Mouse (Mus musculus) kidney, postnatal 0 days (tissue): ENCODE data around the gene Cnpy2. TPM values are rescaled to one million over a fixed set of nuclear protein-coding genes. Genes with fewer than 3 reads are reported as not detected.

ENCODE experiments used
- ATAC-seq: fragments of 200-750 bp; cut with Nextera tagmentation; replicated peaks from 2 replicates; pipeline ENCODE4 v1.8.0; 2017; ENCODE audit warnings: low read depth, moderate number of reproducible peaks, moderate TSS enrichment, moderate library complexity; ENCODE audit not compliant: low FRiP score
- DNase-seq: peaks from one replicate; pipeline ENCODE4 v3.0.0-alpha.2; 2016; ENCODE audit warnings: low spot score
- H3K27ac ChIP-seq: fragments of 300-500 bp; sonication (generic); 2 replicates; pipeline ENCODE4 v1.5.1; 2014; ENCODE audit warnings: mild to moderate bottlenecking
- H3K27me3 ChIP-seq: fragments of 300-500 bp; sonication (generic); 2 replicates; pipeline ENCODE4 v1.6.1; 2014; ENCODE audit warnings: low read length, mixed read lengths; ENCODE audit not compliant: insufficient read depth
- H3K36me3 ChIP-seq: fragments of 300-500 bp; sonication (generic); 2 replicates; pipeline ENCODE4 v1.6.1; 2014; ENCODE audit warnings: low read length, mixed read lengths; ENCODE audit not compliant: insufficient read depth
- H3K4me1 ChIP-seq: fragments of 300-500 bp; sonication (generic); replicated peaks from 2 replicates; pipeline ENCODE4 v1.6.1; 2014; ENCODE audit warnings: antibody characterized with exemption, low read length, mixed read lengths; ENCODE audit not compliant: insufficient read depth
- H3K4me2 ChIP-seq: fragments of 300-500 bp; sonication (generic); 2 replicates; pipeline ENCODE4 v1.6.1; 2014; ENCODE audit warnings: mild to moderate bottlenecking, low read length, moderate library complexity, mixed read lengths
- H3K4me3 ChIP-seq: fragments of 300-500 bp; sonication (generic); replicated peaks from 2 replicates; pipeline ENCODE4 v1.5.1; 2014; ENCODE audit warnings: low read depth, low read length
- H3K9ac ChIP-seq: fragments of 300-500 bp; sonication (generic); 2 replicates; pipeline ENCODE4 v1.6.1; 2014; ENCODE audit warnings: low read depth, low read length
- H3K9me3 ChIP-seq: fragments of 300-500 bp; sonication (generic); replicated peaks from 2 replicates; pipeline ENCODE4 v1.6.1; 2016; ENCODE audit warnings: low read length, inconsistent platforms, mixed read lengths
- CTCF ChIP-seq: IDR thresholded peaks from 2 replicates; pipeline ENCODE4 v1.5.1; 2016; ENCODE audit warnings: antibody characterized with exemption, low read depth, mild to moderate bottlenecking, moderate library complexity
- WGBS: fragments of 180-500 bp; shearing (Covaris S2); extraction: QIAGEN DNeasy Blood & Tissue Kit; methylation state at CpG from one replicate; pipeline ENCODE4 v1.1.7; 2014; 5-methylcytosine and 5-hydroxymethylcytosine counted together
- polyA plus RNA-seq: library from polyadenylated mRNA; unstranded; fragments of >200 nt; fragmentation: Nextera tagmentation; extraction: Ambion mirVana; gene quantifications from 2 replicates; pipeline ENCODE4 v1.2.1, GENCODE M21; 2015

Cnpy2 gene
- polyA plus RNA-seq, 1 experiment from 2014 or later = 363 TPM

GRCm38 (mm10) chr10:128370601-128371000 is 48.3 kb downstream of the Cnpy2 start:
- H3K4me3 ChIP-seq = no peak overlapping the region
- peak; percentile 7 for DNase-seq

GRCm38 (mm10) chr10:128372142-128372541 is 49.9 kb downstream of the Cnpy2 start:
- no peak overlapping the region for H3K4me2 ChIP-seq
- no peaks in the 10 kb centered on the region for H3K36me3 ChIP-seq
- WGBS = 82% methylated on average over 5 of the region's 5 CpGs
- H3K4me3 ChIP-seq = no peak overlapping the region
- H3K9me3 ChIP-seq = no peaks in the 10 kb centered on the region
- H3K27ac ChIP-seq = no peak overlapping the region
- no peaks in the 10 kb centered on the region for H3K27me3 ChIP-seq
- 0 out of 2 replicates have a peak, but pooled peaks cover 7% of the 10 kb centered on the region for H3K4me1 ChIP-seq
- ATAC-seq (no peak), DNase-seq (no peak)
- peak; percentile 42 for TF ChIP-seq CTCF
- H3K9ac ChIP-seq = no peak overlapping the region

More at GRCm38 (mm10) chr10:128370601-128371000, 48.3 kb downstream of the Cnpy2 start:
- Histone ChIP-seq H3K27me3 (no peaks in the 10 kb centered on the region), H3K9me3 (no peaks in the 10 kb centered on the region), H3K4me2 (no peak overlapping the region), H3K9ac (no peak overlapping the region), H3K4me1 (0 out of 2 replicates have a peak, but pooled peaks cover 7% of the 10 kb centered on the region), H3K36me3 (no peaks in the 10 kb centered on the region), H3K27ac (no peak overlapping the region)
- 40% methylated on average over 4 of the region's 4 CpGs for WGBS
- no peak for TF ChIP-seq CTCF
- no peak for ATAC-seq

DNA sequence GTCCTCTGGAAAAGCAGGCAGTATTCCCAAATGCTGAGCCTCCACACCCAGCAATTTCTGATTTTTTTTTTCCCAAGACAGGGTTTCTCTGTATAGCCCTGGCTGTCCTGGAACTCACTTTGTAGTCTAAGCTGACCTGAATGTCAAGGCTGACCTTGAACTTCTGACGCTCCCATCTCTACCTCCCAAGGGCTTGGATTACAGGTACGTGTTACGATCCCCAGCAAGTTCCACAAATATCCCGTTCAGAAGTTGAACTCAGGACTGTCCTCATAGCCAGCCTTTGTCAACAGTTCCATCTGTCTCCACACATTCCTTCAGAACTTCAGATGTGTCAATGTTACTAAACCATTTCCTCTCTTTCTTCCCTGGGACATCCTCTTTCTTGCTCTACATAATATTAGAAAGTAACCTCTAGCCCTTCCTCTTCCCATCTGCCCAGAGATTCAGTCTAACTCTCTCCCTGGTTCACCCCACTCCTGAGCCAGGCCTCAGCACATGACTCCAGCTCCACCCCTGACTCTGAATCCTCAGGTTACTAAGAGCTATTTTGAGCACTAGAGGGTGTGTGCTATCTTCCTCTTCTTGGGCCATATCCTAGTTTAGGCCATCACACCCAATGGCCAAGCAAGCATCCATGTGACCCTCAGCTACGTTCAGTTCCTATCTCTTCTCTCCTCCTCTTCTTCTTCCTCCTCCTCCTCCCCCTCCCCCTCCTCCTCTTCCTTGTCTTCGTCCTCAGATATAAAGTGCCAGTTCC is 50.9 kb downstream of the Cnpy2 start:
- no peak overlapping the region for H3K4me3 ChIP-seq
- ATAC-seq = no peak
- 56% methylated on average over 6 of the region's 6 CpGs for WGBS
- peak; percentile 16 for DNase-seq
- TF ChIP-seq CTCF = no peak
- H3K4me1 ChIP-seq = 0 out of 2 replicates have a peak, but pooled peaks cover under 1% of the 10 kb centered on the region
- H3K9ac ChIP-seq = no peak overlapping the region
- H3K36me3 ChIP-seq = no peaks in the 10 kb centered on the region
- H3K27ac ChIP-seq = no peak overlapping the region
- no peaks in the 10 kb centered on the region for H3K9me3 ChIP-seq
- no peak overlapping the region for H3K4me2 ChIP-seq
- H3K27me3 ChIP-seq = no peaks in the 10 kb centered on the region

- TF ChIP-seq CTCF = peak; percentile 42; the same call in 1 of the 2 replicates
- WGBS = 85% methylated on average over 6 of the region's 6 CpGs
- Histone ChIP-seq H3K4me3 (no peak overlapping the region), H3K27me3 (no peaks in the 10 kb centered on the region), H3K9ac (no peak overlapping the region), H3K4me2 (no peak overlapping the region), H3K27ac (no peak overlapping the region), H3K36me3 (peaks cover 6% of the 10 kb centered on the region), H3K9me3 (no peaks in the 10 kb centered on the region), H3K4me1 (peaks cover 6% of the 10 kb centered on the region; the same call in 1 of the 2 replicates)
- DNase-seq = peak; percentile 11
- no peak for ATAC-seq
Observed at GRCm38 (mm10) chr10:128374393-128374792, 52.1 kb downstream of the Cnpy2 start.

- peaks cover 21% of the 10 kb centered on the region for H3K36me3 ChIP-seq
- H3K4me3 ChIP-seq = peak overlapping the region; percentile 95
- no peaks in the 10 kb centered on the region for H3K9me3 ChIP-seq
- H3K4me2 ChIP-seq = peak overlapping the region; percentile 84
- no peak for ATAC-seq
- H3K27ac ChIP-seq = peak overlapping the region; percentile 95
- H3K27me3 ChIP-seq = no peaks in the 10 kb centered on the region
- H3K4me1 ChIP-seq = peaks cover 6% of the 10 kb centered on the region; the same call in 1 of the 2 replicates
- 39% methylated on average over 4 of the region's 4 CpGs for WGBS
- peak overlapping the region; percentile 98 for H3K9ac ChIP-seq
- no peak for TF ChIP-seq CTCF
- DNase-seq = no peak
Observed at GRCm38 (mm10) chr10:128376099-128376454, 53.8 kb downstream of the Cnpy2 start.

DNA sequence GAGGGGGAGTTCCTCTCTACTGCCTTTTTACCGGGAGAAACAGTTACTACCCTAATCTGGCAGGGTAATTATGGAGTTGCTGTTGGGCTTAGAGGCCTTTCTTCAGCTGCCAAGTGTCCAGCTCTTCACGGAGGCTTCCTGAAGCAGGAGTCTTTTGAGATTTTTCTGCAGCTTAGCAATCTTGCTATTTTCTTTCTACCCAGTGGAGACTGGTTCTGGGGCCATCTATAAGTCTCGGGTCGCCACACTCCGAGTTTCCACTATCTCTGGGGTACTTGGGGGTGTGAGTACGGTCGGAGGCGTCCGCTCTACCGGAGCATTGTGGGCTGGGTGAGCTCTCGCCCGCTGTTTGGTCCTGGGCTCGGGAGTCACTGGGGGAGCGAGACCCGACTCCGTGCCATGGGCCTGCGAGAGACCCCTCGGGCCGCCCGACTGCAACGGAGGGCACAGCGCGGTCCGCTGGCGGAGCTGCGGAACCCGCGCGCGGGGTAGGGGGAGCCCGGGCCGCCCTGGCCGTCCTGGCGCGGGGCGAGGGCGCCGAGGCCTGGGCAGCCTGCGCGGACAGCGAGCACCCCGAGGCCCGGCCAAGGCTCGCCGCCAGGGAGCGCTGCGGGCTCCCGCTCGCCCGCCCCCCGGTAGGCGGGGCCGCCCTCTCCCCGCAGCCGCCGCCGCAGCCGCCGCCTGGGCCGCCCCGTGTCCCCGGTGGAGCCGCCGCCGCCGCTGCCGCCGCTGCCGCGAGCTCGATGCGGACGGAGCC is 54.4 kb downstream of the Cnpy2 start, which contains the start of gene Ankrd52:
Gene Ankrd52, plus strand, starts transcription at position 661 of the 757 bp plus-strand sequence.
- H3K27ac ChIP-seq = peak within 1 kb of the TSS; percentile 95
- H3K4me2 ChIP-seq = peak within 1 kb of the TSS; percentile 84
- ATAC-seq = peak; percentile 92
- peak within 1 kb of the TSS; percentile 98 for H3K9ac ChIP-seq
- WGBS = 2% methylated on average over 45 of the region's 73 CpGs
- peak; percentile 91 for DNase-seq
- peak within 1 kb of the TSS; percentile 95 for H3K4me3 ChIP-seq
- no peaks in the 10 kb centered on the region for H3K27me3 ChIP-seq
- peak; percentile 52 for TF ChIP-seq CTCF
- H3K4me1 ChIP-seq = peaks cover 6% of the 10 kb centered on the region; the same call in 1 of the 2 replicates
- peaks cover 22% of the 10 kb centered on the region for H3K36me3 ChIP-seq
- no peaks in the 10 kb centered on the region for H3K9me3 ChIP-seq

Other genes with a start within 250 kb of the Cnpy2 start
- gene Atp5b, start 239.2 kb upstream of the Cnpy2 start, polyA plus RNA-seq = 3,631 and 3,848 TPM in 2 replicates
- 9.8 and 11.3 TPM in 2 replicates for gene Baz2a, start 230.9 kb upstream of the Cnpy2 start, polyA plus RNA-seq
- gene Rbms2, start 142.2 kb upstream of the Cnpy2 start, polyA plus RNA-seq = 27.0 and 30.0 TPM in 2 replicates
- 0.68 and 0.79 TPM in 2 replicates for gene Gls2, start 128.0 kb upstream of the Cnpy2 start, polyA plus RNA-seq
- gene Spryd4, start 110.7 kb upstream of the Cnpy2 start, polyA plus RNA-seq = 31.5 and 35.1 TPM in 2 replicates
- not detected in 2 replicates for gene Mip, start 96.6 kb upstream of the Cnpy2 start, polyA plus RNA-seq
- gene Timeless, start 90.4 kb upstream of the Cnpy2 start, polyA plus RNA-seq = 26.4 and 33.3 TPM in 2 replicates
- gene Apon, start 68.4 kb upstream of the Cnpy2 start, polyA plus RNA-seq = 0.11 and 0.34 TPM in 2 replicates
- 0.21 and 0.42 TPM in 2 replicates for gene Apof, start 53.8 kb upstream of the Cnpy2 start, polyA plus RNA-seq
- 9.0 and 10.9 TPM in 2 replicates for gene Stat2, start 51.9 kb upstream of the Cnpy2 start, polyA plus RNA-seq
- 0.13 and 0.16 TPM in 2 replicates for gene Il23a, start 23.7 kb upstream of the Cnpy2 start, polyA plus RNA-seq
- gene Pan2, start 19.1 kb upstream of the Cnpy2 start, polyA plus RNA-seq = 26.5 and 28.5 TPM in 2 replicates
- gene Cs, start 15.3 kb downstream of the Cnpy2 start, polyA plus RNA-seq = 167 and 195 TPM in 2 replicates
- 18.3 and 19.7 TPM in 2 replicates for gene Coq10a, start 46.5 kb downstream of the Cnpy2 start, polyA plus RNA-seq
- 6.2 TPM in 2 replicates for gene Ankrd52, start 54.7 kb downstream of the Cnpy2 start, polyA plus RNA-seq
- 56.0 and 64.8 TPM in 2 replicates for gene Slc39a5, start 78.8 kb downstream of the Cnpy2 start, polyA plus RNA-seq
- 82.4 and 85.5 TPM in 2 replicates for gene Nabp2, start 89.0 kb downstream of the Cnpy2 start, polyA plus RNA-seq
- gene Rnf41, start 89.2 kb downstream of the Cnpy2 start, polyA plus RNA-seq = 34.9 and 39.3 TPM in 2 replicates
- 40.5 and 44.9 TPM in 2 replicates for gene Smarcc2, start 136.8 kb downstream of the Cnpy2 start, polyA plus RNA-seq
- 1,410 and 1,495 TPM in 2 replicates for gene Myl6, start 171.7 kb downstream of the Cnpy2 start, polyA plus RNA-seq
- 3.2 and 3.7 TPM in 2 replicates for gene Myl6b, start 176.2 kb downstream of the Cnpy2 start, polyA plus RNA-seq
- gene Esyt1, start 203.4 kb downstream of the Cnpy2 start, polyA plus RNA-seq = 15.9 TPM in 2 replicates
- gene Zc3h10, start 225.3 kb downstream of the Cnpy2 start, polyA plus RNA-seq = 13.7 and 16.9 TPM in 2 replicates
- gene Rpl41, start 226.8 kb downstream of the Cnpy2 start, polyA plus RNA-seq = 3,897 and 4,536 TPM in 2 replicates
- gene Pa2g4, start 243.5 kb downstream of the Cnpy2 start, polyA plus RNA-seq = 124 and 132 TPM in 2 replicates